Mouse (Mus musculus) heart, embryonic 14.5 days (tissue): ENCODE measurements around the gene Rgp1. TPM values are rescaled to one million over a fixed set of nuclear protein-coding genes. Genes with fewer than 3 reads are reported as not detected.
A peak's percentile ranks its signal among the peaks of the same experiment; 100 is the strongest.

Experiments
- ATAC-seq: fragments of 200-750 bp; cut with Nextera tagmentation; 2 replicates; pipeline ENCODE4 v1.8.0; 2017; ENCODE audit warnings: low read depth, moderate TSS enrichment; ENCODE audit not compliant: insufficient number of reproducible peaks, insufficient read depth, low FRiP score
- H3K27ac ChIP-seq, 2 experiments: fragments of 200-500 bp in 1 of 2; fragments of 300-500 bp in 1 of 2; sonication (generic) in 1 of 2; replicated peaks in 1 of 2; 2 replicates each; pipeline ENCODE4 v1.5.1; 2012 to 2014; ENCODE audit warnings: low read depth in 2 of 2, low read length in 2 of 2, control low read depth in 1 of 2, mild to moderate bottlenecking in 1 of 2, mixed read lengths in 1 of 2; ENCODE audit not compliant: control insufficient read depth in 1 of 2, insufficient read depth in 1 of 2
- H3K27me3 ChIP-seq: fragments of 300-500 bp; sonication (generic); 2 replicates; pipeline ENCODE4 v1.6.1; 2014; ENCODE audit warnings: mild to moderate bottlenecking, low read length, control low read depth; ENCODE audit not compliant: control insufficient read depth, insufficient read depth
- H3K36me3 ChIP-seq: fragments of 300-500 bp; sonication (generic); 2 replicates; pipeline ENCODE4 v1.6.1; 2014; ENCODE audit warnings: mild to moderate bottlenecking, control low read depth, low read length, mixed read lengths; ENCODE audit not compliant: control insufficient read depth, insufficient read depth
- H3K4me1 ChIP-seq, 2 experiments: fragments of 200-500 bp in 1 of 2; fragments of 300-500 bp in 1 of 2; sonication (generic) in 1 of 2; 2 replicates each; pipeline ENCODE4 v1.6.1; 2012 to 2014; ENCODE audit warnings: low read length in 2 of 2, control low read depth in 1 of 2, mixed read lengths in 1 of 2; ENCODE audit not compliant: control insufficient read depth in 2 of 2, insufficient read depth in 2 of 2
- H3K4me2 ChIP-seq: fragments of 300-500 bp; sonication (generic); 2 replicates; pipeline ENCODE4 v1.6.1; 2014; ENCODE audit warnings: mild to moderate bottlenecking, low read length
- H3K4me3 ChIP-seq, 2 experiments: fragments of 200-500 bp in 1 of 2; fragments of 300-500 bp in 1 of 2; sonication (generic) in 1 of 2; 2 replicates each; pipeline ENCODE4 v1.5.1; 2012 to 2014; ENCODE audit warnings: low read length in 2 of 2, mild to moderate bottlenecking in 2 of 2, control low read depth in 1 of 2, low read depth in 1 of 2, moderate library complexity in 1 of 2; ENCODE audit not compliant: control insufficient read depth in 1 of 2, insufficient read depth in 1 of 2
- H3K9ac ChIP-seq: fragments of 300-500 bp; sonication (generic); 2 replicates; pipeline ENCODE4 v1.6.1; 2014; ENCODE audit warnings: mild to moderate bottlenecking, low read length
- H3K9me3 ChIP-seq: fragments of 300-500 bp; sonication (generic); 2 replicates; pipeline ENCODE4 v1.6.1; 2016; ENCODE audit warnings: low read length, control low read depth; ENCODE audit not compliant: control insufficient read depth
- WGBS: fragments of 180-500 bp; shearing (Covaris S2); extraction: QIAGEN DNeasy Blood & Tissue Kit; methylation state at CpG from one replicate; pipeline ENCODE4 v1.1.7; 2014; 5-methylcytosine and 5-hydroxymethylcytosine counted together
- microRNA-seq: library from miRNA; unstranded; fragments of <30 nt; microRNA quantifications from one replicate; pipeline ENCODE4, GENCODE M21; 2016
- polyA plus RNA-seq: library from polyadenylated mRNA; unstranded; fragments of >200 nt; fragmentation: Nextera tagmentation; extraction: Ambion mirVana; gene quantifications from 2 replicates; pipeline ENCODE4 v1.2.1, GENCODE M21; 2014

The Rgp1 gene
- polyA plus RNA-seq, 1 experiment from 2014 or later = 18.3 TPM

DNA sequence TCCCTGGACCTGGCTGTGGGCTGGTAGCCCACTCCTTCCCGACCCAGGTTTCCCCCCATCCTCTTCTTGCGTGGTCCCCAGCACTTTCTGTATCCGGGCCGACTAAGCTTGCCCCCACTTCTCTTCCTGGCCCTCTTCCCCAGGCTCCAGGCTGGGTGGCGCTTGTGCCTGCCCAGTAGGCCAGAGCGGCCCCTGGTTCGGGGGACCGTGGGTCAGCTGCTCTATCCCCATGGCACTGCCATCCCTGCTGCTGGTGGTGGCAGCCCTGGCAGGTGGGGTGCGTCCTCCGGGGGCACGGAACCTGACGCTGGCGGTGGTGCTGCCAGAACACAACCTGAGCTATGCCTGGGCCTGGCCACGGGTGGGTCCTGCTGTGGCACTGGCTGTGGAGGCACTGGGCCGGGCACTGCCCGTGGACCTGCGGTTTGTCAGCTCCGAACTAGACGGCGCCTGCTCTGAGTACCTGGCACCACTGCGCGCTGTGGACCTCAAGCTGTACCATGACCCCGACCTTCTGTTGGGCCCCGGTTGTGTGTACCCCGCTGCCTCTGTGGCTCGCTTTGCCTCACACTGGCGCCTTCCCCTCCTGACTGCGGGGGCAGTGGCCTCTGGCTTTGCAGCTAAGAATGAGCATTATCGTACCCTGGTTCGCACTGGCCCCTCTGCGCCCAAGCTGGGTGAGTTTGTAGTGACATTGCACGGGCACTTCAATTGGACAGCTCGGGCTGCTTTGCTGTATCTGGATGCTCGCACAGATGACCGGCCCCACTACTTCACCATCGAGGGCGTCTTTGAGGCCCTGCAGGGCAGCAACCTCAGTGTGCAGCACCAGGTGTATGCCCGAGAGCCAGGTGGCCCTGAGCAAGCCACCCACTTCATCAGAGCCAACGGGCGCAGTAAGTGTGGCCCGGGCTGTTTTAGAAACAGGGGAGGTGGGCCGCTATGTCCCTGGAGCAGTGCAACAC, 53.7 kb downstream of the Rgp1 start:
- Histone ChIP-seq H3K4me1 (peaks cover 25 to 33% of the 10 kb centered on the region in 2 experiments), H3K4me2 (peak overlapping the region; percentile 88), H3K36me3 (no peaks in the 10 kb centered on the region), H3K9me3 (no peaks in the 10 kb centered on the region), H3K27ac (peak overlapping the region; percentile 53 to 80; a peak in 3 of 4 replicates), H3K9ac (peak overlapping the region; percentile 94), H3K4me3 (peak overlapping the region; percentile 63 to 68), H3K27me3 (no peaks in the 10 kb centered on the region)
- ATAC-seq = no peak
- 44% methylated on average over 42 of the region's 42 CpGs for WGBS

DNA sequence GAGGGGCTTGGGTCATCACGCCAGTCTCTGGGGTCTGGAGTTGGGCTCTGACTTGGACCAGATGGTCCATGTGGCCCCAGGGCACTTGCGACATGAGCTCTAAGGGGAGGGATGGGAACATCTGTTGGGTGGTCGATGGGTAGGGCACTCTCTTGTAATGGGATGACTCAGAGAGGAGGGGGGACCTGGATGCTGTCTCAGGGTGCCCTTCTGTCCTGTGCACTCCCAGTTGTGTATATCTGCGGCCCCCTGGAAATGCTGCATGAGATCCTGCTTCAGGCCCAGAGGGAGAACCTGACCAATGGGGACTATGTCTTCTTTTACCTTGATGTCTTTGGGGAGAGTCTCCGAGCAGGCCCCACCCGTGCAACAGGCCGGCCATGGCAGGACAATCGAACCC, 54.8 kb downstream of the Rgp1 start:
- no peak overlapping the region for H3K4me3 ChIP-seq
- H3K27ac ChIP-seq = no peak overlapping the region
- H3K27me3 ChIP-seq = no peaks in the 10 kb centered on the region
- peaks cover 25 to 33% of the 10 kb centered on the region in 2 experiments for H3K4me1 ChIP-seq
- WGBS = 92% methylated on average over 8 of the region's 8 CpGs
- 0 out of 2 replicates have a peak overlapping the region, but pooled peaks have one; percentile 1 for H3K4me2 ChIP-seq
- ATAC-seq = no peak
- H3K9ac ChIP-seq = no peak overlapping the region
- no peaks in the 10 kb centered on the region for H3K36me3 ChIP-seq
- H3K9me3 ChIP-seq = no peaks in the 10 kb centered on the region

GRCm38 (mm10) chr4:43633736-43634135, 55.2 kb downstream of the Rgp1 start:
- 91% methylated on average over 2 of the region's 2 CpGs for WGBS
- H3K4me2 ChIP-seq = no peak overlapping the region
- ATAC-seq = no peak

GRCm38 (mm10) chr4:43634621-43635374, 56.3 kb downstream of the Rgp1 start:
- Histone ChIP-seq H3K27me3 (no peaks in the 10 kb centered on the region), H3K4me1 (peaks cover 25 to 33% of the 10 kb centered on the region in 2 experiments), H3K9ac (no peak overlapping the region), H3K4me2 (no peak overlapping the region), H3K27ac (no peak overlapping the region), H3K4me3 (no peak overlapping the region), H3K36me3 (no peaks in the 10 kb centered on the region), H3K9me3 (no peaks in the 10 kb centered on the region)
- ATAC-seq = no peak
- WGBS = 82% methylated on average over 7 of the region's 7 CpGs

More at GRCm38 (mm10) chr4:43633736-43634135, 55.2 kb downstream of the Rgp1 start:
- peaks cover 25 to 33% of the 10 kb centered on the region in 2 experiments for H3K4me1 ChIP-seq
- H3K36me3 ChIP-seq = no peaks in the 10 kb centered on the region
- no peak overlapping the region for H3K9ac ChIP-seq
- no peak overlapping the region for H3K27ac ChIP-seq
- no peaks in the 10 kb centered on the region for H3K27me3 ChIP-seq
- H3K9me3 ChIP-seq = no peaks in the 10 kb centered on the region
- no peak overlapping the region for H3K4me3 ChIP-seq

- Histone ChIP-seq H3K4me3 (no peak overlapping the region), H3K27me3 (no peaks in the 10 kb centered on the region), H3K9ac (no peak overlapping the region), H3K4me1 (peaks cover 19 to 22% of the 10 kb centered on the region in 2 experiments), H3K36me3 (0 out of 2 replicates have a peak, but pooled peaks cover 6% of the 10 kb centered on the region), H3K27ac (no peak overlapping the region), H3K9me3 (no peaks in the 10 kb centered on the region), H3K4me2 (no peak overlapping the region)
- 68% methylated on average over 6 of the region's 6 CpGs for WGBS
- no peak for ATAC-seq
Measured at GRCm38 (mm10) chr4:43636751-43637150, 58.2 kb downstream of the Rgp1 start.

Small RNAs within 50 kb of the gene (microRNA-seq; reads per million reads assigned to microRNA genes)
- gene Gm25262 = not detected

Other genes starting within 250 kb of the Rgp1 start
- gene Rusc2, start 196.7 kb upstream of the Rgp1 start, polyA plus RNA-seq = 6.4 and 10.9 TPM in 2 replicates
- gene Fam166b, start 149.6 kb upstream of the Rgp1 start, polyA plus RNA-seq = 0.16 TPM in 1 of 2 replicates, not detected in the other
- 8.9 and 9.4 TPM in 2 replicates for gene Tesk1, start 136.8 kb upstream of the Rgp1 start, polyA plus RNA-seq
- 3.1 and 3.9 TPM in 2 replicates for gene Cd72, start 124.1 kb upstream of the Rgp1 start, polyA plus RNA-seq
- gene Sit1, start 95.0 kb upstream of the Rgp1 start, polyA plus RNA-seq = not detected in 2 replicates
- 76.5 and 85.8 TPM in 2 replicates for gene Ccdc107, start 85.8 kb upstream of the Rgp1 start, polyA plus RNA-seq
- 28.7 and 31.0 TPM in 2 replicates for gene Arhgef39, start 79.0 kb upstream of the Rgp1 start, polyA plus RNA-seq
- gene Car9, start 71.7 kb upstream of the Rgp1 start, polyA plus RNA-seq = 2.1 and 2.4 TPM in 2 replicates
- gene Tpm2, start 55.0 kb upstream of the Rgp1 start, polyA plus RNA-seq = 142 and 159 TPM in 2 replicates
- gene Creb3, start 16.4 kb upstream of the Rgp1 start, polyA plus RNA-seq = 57.3 and 62.3 TPM in 2 replicates
- 77.5 and 90.9 TPM in 2 replicates for gene Tln1, start 16.0 kb upstream of the Rgp1 start, polyA plus RNA-seq
- gene Gba2, start 158 bp downstream of the Rgp1 start, polyA plus RNA-seq = 16.5 and 16.7 TPM in 2 replicates
- gene Msmp, start 5.8 kb downstream of the Rgp1 start, polyA plus RNA-seq = 0.36 TPM in 1 of 2 replicates, not detected in the other
- 10.6 and 13.2 TPM in 2 replicates for gene Npr2, start 53.2 kb downstream of the Rgp1 start, polyA plus RNA-seq
- gene Spag8, start 74.9 kb downstream of the Rgp1 start, polyA plus RNA-seq = 0.18 and 0.77 TPM in 2 replicates
- gene Hint2, start 77.8 kb downstream of the Rgp1 start, polyA plus RNA-seq = 194 and 213 TPM in 2 replicates
- gene Tmem8b, start 90.3 kb downstream of the Rgp1 start, polyA plus RNA-seq = 4.2 and 4.5 TPM in 2 replicates
- 3.9 and 4.5 TPM in 2 replicates for gene Fam221b, start 90.4 kb downstream of the Rgp1 start, polyA plus RNA-seq
- gene Olfr70, start 122.1 kb downstream of the Rgp1 start, polyA plus RNA-seq = not detected in 2 replicates
- not detected in 2 replicates for gene Olfr71, start 131.5 kb downstream of the Rgp1 start, polyA plus RNA-seq
- 0.81 and 1.5 TPM in 2 replicates for gene Hrct1, start 148.5 kb downstream of the Rgp1 start, polyA plus RNA-seq
- 0.23 and 0.42 TPM in 2 replicates for gene Spaar, start 151.3 kb downstream of the Rgp1 start, polyA plus RNA-seq
- gene Olfr159, start 192.3 kb downstream of the Rgp1 start, polyA plus RNA-seq = not detected in 2 replicates
- not detected in 2 replicates for gene Olfr156, start 245.2 kb downstream of the Rgp1 start, polyA plus RNA-seq